Mouse (Mus musculus): Measurements from ENCODE around the gene Tbcel.

Tbcel gene

DNA sequence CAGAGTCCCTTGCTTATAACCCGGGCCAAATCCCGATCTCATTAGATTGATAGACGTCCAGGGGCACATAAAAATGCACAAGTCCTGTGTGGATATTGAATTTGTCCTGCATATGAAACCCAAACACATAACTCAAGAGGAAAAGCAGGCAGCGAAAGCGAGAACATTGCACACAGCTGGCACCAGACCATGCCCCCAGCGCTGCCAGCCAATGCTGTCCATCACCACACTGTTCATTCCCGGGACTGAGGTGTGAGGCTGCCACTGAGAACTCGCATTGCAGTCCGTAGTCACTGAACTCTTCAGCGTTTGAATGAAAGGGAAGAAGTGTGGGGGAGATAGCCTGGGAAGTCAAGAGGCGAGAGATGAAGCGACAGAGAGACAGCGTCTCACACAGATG, 122.0 kb downstream of the Tbcel start:
- no peak for DNase-seq (ENCODE audit: low read depth, low spot score)

- no peak for DNase-seq (ENCODE audit: low read depth, low spot score)
These were observed 124.8 kb downstream of the Tbcel start for GRCm38 (mm10) chr9:42382628-42383347.

GRCm38 (mm10) chr9:42382063-42382462, 125.5 kb downstream of the Tbcel start:
- DNase-seq (ENCODE audit: low read depth, low spot score): no peak

- no peak for DNase-seq (ENCODE audit: low read depth, low spot score)
These were observed 129.5 kb downstream of the Tbcel start for GRCm38 (mm10) chr9:42378071-42378470.

DNA sequence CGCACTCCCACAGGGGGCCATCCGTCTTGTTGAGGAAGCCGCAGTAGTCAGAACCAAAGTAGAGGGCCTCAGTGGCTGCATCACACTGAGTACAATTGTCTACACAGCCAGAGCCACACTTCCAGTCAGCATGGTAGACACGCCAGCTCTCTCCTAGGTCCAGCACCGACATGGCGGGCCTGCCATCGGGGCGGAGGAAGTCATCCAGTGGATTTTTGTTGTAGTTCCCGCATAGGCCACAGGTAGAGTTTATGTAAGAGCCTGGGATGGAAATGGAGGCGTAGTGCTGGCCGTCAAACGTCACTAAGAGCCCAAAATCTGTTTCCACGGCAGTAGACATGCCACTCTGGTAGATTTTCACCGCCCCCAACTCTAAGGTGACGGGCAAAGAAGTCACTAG, 130.0 kb downstream of the Tbcel start:
- DNase-seq (ENCODE audit: low read depth, low spot score): no peak

DNA sequence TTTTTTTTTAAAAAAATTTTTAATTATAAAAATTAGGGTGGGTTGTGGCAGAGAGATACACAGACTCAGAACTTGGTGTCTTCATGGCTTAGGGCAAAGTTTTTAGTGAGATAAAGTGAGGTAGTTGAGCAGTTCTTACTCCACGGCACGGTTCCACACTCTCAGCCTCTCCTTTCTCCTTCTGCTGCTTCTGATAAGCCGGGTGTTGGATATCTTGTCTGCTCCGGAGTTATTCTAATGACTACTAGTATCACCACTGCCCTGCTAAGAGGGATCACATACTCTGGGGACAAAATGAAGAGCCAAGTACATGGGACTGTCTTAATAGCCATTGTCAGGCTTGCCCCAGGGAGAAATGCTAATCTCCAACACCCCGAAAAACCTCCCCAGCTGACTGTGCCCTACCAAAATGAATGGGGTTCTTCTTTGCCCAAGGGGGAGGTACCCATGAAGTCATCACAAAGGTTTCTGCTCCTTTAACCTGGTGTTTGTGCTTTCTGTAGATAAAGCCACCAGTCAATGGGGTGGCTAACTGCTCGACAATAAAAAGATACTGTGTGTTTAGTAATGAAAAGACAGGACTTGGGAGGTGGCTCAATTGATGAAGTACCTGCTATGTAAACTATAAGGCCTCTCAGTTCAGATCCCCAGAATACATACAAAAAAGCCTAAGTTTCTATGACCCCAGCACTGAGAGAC, 135.8 kb downstream of the Tbcel start:
- DNase-seq (ENCODE audit: low read depth, low spot score): no peak

All from CD4-positive, CD25-positive, alpha-beta regulatory T cell, adult 2 months (primary cell).